Mouse (Mus musculus): ENCODE results near the gene Il13. TPM values are rescaled to one million over a fixed set of nuclear protein-coding genes. Genes with fewer than 3 reads are reported as not detected.

Il13 gene
- polyA plus RNA-seq, 1 experiment from 2014 or later = not detected

- Histone ChIP-seq H3K4me1 (replicated peaks; ENCODE audit: control insufficient read depth, insufficient read depth, low read length) (no peaks in the 10 kb centered on the region), H3K4me2 (replicated peaks; ENCODE audit: low read depth, low read length) (no peak overlapping the region), H3K9ac (ENCODE audit: low read depth, low read length) (no peak overlapping the region), H3K27me3 (ENCODE audit: control insufficient read depth, insufficient read depth, low read length) (no peaks in the 10 kb centered on the region), H3K27ac (ENCODE audit: low read depth, low read length) (no peak overlapping the region), H3K9me3 (ENCODE audit: control insufficient read depth, low read length) (no peaks in the 10 kb centered on the region), H3K36me3 (ENCODE audit: control insufficient read depth, insufficient read depth, low read length) (no peaks in the 10 kb centered on the region), H3K4me3 (ENCODE audit: low read depth, low read length) (no peak overlapping the region)
- DNase-seq (ENCODE audit: low spot score) = no peak
- WGBS = 97% methylated on average over 8 of the region's 8 CpGs
- ATAC-seq (ENCODE audit: low FRiP score) = no peak
Measured at GRCm38 (mm10) chr11:53615575-53615974, 18.9 kb downstream of the Il13 start.

DNA sequence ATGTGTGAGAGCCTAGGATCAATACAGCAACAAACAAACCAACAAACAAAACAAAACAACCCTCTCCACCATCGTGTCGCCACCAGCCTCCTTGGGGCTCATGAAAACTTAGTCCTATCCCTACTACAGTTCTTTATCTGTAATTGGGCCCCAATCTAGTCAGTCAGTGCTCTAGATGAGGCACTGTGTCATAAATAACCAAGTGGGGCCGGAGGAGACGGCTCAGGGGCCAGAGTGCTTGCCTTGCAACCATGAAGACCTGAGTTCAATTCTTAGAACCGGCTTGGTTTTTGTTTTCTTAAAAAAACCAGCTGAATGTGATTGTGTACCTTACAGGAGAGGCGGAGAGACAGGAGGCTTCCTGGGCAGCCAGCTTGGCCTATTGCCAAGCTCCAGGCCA is 19.3 kb downstream of the Il13 start:
- Histone ChIP-seq H3K36me3 (ENCODE audit: control insufficient read depth, insufficient read depth, low read length) (no peaks in the 10 kb centered on the region), H3K9ac (ENCODE audit: low read depth, low read length) (no peak overlapping the region), H3K4me3 (ENCODE audit: low read depth, low read length) (no peak overlapping the region), H3K27ac (ENCODE audit: low read depth, low read length) (no peak overlapping the region), H3K4me2 (replicated peaks; ENCODE audit: low read depth, low read length) (no peak overlapping the region), H3K27me3 (ENCODE audit: control insufficient read depth, insufficient read depth, low read length) (no peaks in the 10 kb centered on the region), H3K4me1 (replicated peaks; ENCODE audit: control insufficient read depth, insufficient read depth, low read length) (no peaks in the 10 kb centered on the region), H3K9me3 (ENCODE audit: control insufficient read depth, low read length) (no peaks in the 10 kb centered on the region)
- WGBS = 89% methylated on average over 6 of the region's 6 CpGs
- DNase-seq (ENCODE audit: low spot score) (no peak), ATAC-seq (ENCODE audit: low FRiP score) (no peak)

GRCm38 (mm10) chr11:53609672-53610071 is 24.8 kb downstream of the Il13 start:
- 89% methylated on average over 3 of the region's 3 CpGs for WGBS
- Histone ChIP-seq H3K4me2 (replicated peaks; ENCODE audit: low read depth, low read length) (no peak overlapping the region), H3K9ac (ENCODE audit: low read depth, low read length) (no peak overlapping the region), H3K27ac (ENCODE audit: low read depth, low read length) (no peak overlapping the region), H3K4me3 (ENCODE audit: low read depth, low read length) (no peak overlapping the region), H3K36me3 (ENCODE audit: control insufficient read depth, insufficient read depth, low read length) (no peaks in the 10 kb centered on the region), H3K9me3 (ENCODE audit: control insufficient read depth, low read length) (no peaks in the 10 kb centered on the region), H3K27me3 (ENCODE audit: control insufficient read depth, insufficient read depth, low read length) (no peaks in the 10 kb centered on the region), H3K4me1 (replicated peaks; ENCODE audit: control insufficient read depth, insufficient read depth, low read length) (no peaks in the 10 kb centered on the region; the same call in 1 of the 2 replicates)
- ATAC-seq (ENCODE audit: low FRiP score) = no peak
- no peak for DNase-seq (ENCODE audit: low spot score)

DNA sequence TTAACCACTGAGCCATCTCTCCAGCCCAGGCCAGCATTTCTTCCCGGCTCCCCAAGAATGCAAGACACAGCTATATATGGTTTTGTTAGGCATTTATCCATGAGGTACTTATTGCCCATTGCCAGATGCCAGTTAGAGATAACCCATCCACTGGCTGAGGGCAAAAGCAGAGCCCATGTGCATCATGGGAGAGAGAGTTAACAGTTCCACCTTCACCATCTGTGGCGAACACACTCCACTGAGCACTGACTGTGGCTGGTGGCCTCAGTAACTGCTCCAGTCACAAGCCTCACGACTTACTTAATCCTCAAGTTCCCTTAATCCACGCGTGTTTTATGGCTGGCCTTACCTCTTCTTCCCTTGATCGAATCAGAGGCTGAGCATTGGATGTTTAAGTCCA is 25.3 kb downstream of the Il13 start:
- Histone ChIP-seq H3K4me3 (ENCODE audit: low read depth, low read length) (no peak overlapping the region), H3K27ac (ENCODE audit: low read depth, low read length) (no peak overlapping the region), H3K27me3 (ENCODE audit: control insufficient read depth, insufficient read depth, low read length) (no peaks in the 10 kb centered on the region), H3K9me3 (ENCODE audit: control insufficient read depth, low read length) (no peaks in the 10 kb centered on the region), H3K9ac (ENCODE audit: low read depth, low read length) (no peak overlapping the region), H3K4me1 (replicated peaks; ENCODE audit: control insufficient read depth, insufficient read depth, low read length) (no peaks in the 10 kb centered on the region; the same call in 1 of the 2 replicates), H3K36me3 (ENCODE audit: control insufficient read depth, insufficient read depth, low read length) (no peaks in the 10 kb centered on the region), H3K4me2 (replicated peaks; ENCODE audit: low read depth, low read length) (no peak overlapping the region)
- ATAC-seq (ENCODE audit: low FRiP score) (no peak), DNase-seq (ENCODE audit: low spot score) (no peak)
- 84% methylated on average over 6 of the region's 6 CpGs for WGBS

DNA sequence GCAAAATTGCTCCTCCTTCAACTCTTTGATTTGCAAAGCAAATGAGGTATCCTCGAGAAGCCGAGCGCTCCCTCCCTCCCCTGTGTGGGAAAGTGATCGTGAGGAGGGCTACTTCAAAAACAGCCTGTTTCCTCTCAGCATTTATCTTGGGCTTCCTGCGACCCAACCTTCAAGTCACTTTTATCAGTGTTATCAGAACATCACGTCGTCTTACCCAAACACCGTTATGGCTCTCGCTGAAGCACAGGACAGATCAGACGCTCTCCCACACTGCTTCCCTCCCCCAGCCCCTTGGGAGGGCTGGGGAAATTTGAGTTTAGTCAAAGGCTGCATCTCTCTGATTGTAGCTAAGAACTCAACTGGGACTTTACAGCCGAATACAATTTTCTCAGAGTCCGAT is 28.9 kb downstream of the Il13 start:
- Histone ChIP-seq H3K36me3 (ENCODE audit: control insufficient read depth, insufficient read depth, low read length) (0 out of 2 replicates have a peak, but pooled peaks cover 3% of the 10 kb centered on the region), H3K27me3 (ENCODE audit: control insufficient read depth, insufficient read depth, low read length) (no peaks in the 10 kb centered on the region), H3K9ac (ENCODE audit: low read depth, low read length) (no peak overlapping the region), H3K4me3 (ENCODE audit: low read depth, low read length) (no peak overlapping the region), H3K27ac (ENCODE audit: low read depth, low read length) (no peak overlapping the region), H3K9me3 (ENCODE audit: control insufficient read depth, low read length) (no peaks in the 10 kb centered on the region), H3K4me2 (replicated peaks; ENCODE audit: low read depth, low read length) (no peak overlapping the region), H3K4me1 (replicated peaks; ENCODE audit: control insufficient read depth, insufficient read depth, low read length) (no peaks in the 10 kb centered on the region; the same call in 1 of the 2 replicates)
- no peak for ATAC-seq (ENCODE audit: low FRiP score)
- WGBS = 13% methylated on average over 12 of the region's 12 CpGs
- peak; percentile 14 for DNase-seq (ENCODE audit: low spot score)

DNA sequence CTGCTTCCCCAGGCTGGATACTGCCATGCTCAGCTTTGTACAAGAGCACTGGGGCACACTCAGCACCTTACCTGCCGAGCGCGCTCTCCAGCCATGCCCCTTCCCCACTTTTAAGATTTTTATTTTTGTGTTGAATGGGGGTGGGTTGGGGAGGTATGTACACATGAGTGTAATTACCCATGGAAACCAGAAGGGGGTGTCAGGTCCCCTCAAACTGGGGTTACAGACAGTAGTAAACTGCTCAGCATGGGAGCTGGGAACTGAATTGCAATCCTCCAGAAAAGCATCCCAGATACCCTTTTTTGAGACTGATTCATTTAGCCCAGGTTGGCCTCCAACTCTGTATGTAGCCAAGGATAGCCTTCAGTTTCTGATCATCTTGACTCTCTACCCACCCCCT is 29.5 kb downstream of the Il13 start:
- Histone ChIP-seq H3K4me2 (replicated peaks; ENCODE audit: low read depth, low read length) (no peak overlapping the region), H3K9me3 (ENCODE audit: control insufficient read depth, low read length) (no peaks in the 10 kb centered on the region), H3K9ac (ENCODE audit: low read depth, low read length) (no peak overlapping the region), H3K27ac (ENCODE audit: low read depth, low read length) (no peak overlapping the region), H3K36me3 (ENCODE audit: control insufficient read depth, insufficient read depth, low read length) (0 out of 2 replicates have a peak, but pooled peaks cover 3% of the 10 kb centered on the region), H3K27me3 (ENCODE audit: control insufficient read depth, insufficient read depth, low read length) (no peaks in the 10 kb centered on the region), H3K4me1 (replicated peaks; ENCODE audit: control insufficient read depth, insufficient read depth, low read length) (no peaks in the 10 kb centered on the region; the same call in 1 of the 2 replicates), H3K4me3 (ENCODE audit: low read depth, low read length) (no peak overlapping the region)
- 92% methylated on average over 3 of the region's 3 CpGs for WGBS
- ATAC-seq (ENCODE audit: low FRiP score) (no peak), DNase-seq (ENCODE audit: low spot score) (no peak)

GRCm38 (mm10) chr11:53591116-53591515 is 43.4 kb downstream of the Il13 start:
- Histone ChIP-seq H3K36me3 (ENCODE audit: control insufficient read depth, insufficient read depth, low read length) (peaks cover 7% of the 10 kb centered on the region; the same call in 1 of the 2 replicates), H3K27me3 (ENCODE audit: control insufficient read depth, insufficient read depth, low read length) (no peaks in the 10 kb centered on the region), H3K4me1 (replicated peaks; ENCODE audit: control insufficient read depth, insufficient read depth, low read length) (no peaks in the 10 kb centered on the region), H3K4me2 (replicated peaks; ENCODE audit: low read depth, low read length) (no peak overlapping the region), H3K4me3 (ENCODE audit: low read depth, low read length) (no peak overlapping the region), H3K9ac (ENCODE audit: low read depth, low read length) (no peak overlapping the region), H3K27ac (ENCODE audit: low read depth, low read length) (no peak overlapping the region), H3K9me3 (ENCODE audit: control insufficient read depth, low read length) (no peaks in the 10 kb centered on the region)
- ATAC-seq (ENCODE audit: low FRiP score) (no peak), DNase-seq (ENCODE audit: low spot score) (no peak)
- WGBS = 94% methylated on average over 5 of the region's 5 CpGs

- Histone ChIP-seq H3K4me3 (ENCODE audit: low read depth, low read length) (no peak overlapping the region), H3K27ac (ENCODE audit: low read depth, low read length) (no peak overlapping the region), H3K27me3 (ENCODE audit: control insufficient read depth, insufficient read depth, low read length) (no peaks in the 10 kb centered on the region), H3K36me3 (ENCODE audit: control insufficient read depth, insufficient read depth, low read length) (peaks cover 7% of the 10 kb centered on the region; the same call in 1 of the 2 replicates), H3K4me2 (replicated peaks; ENCODE audit: low read depth, low read length) (no peak overlapping the region), H3K4me1 (replicated peaks; ENCODE audit: control insufficient read depth, insufficient read depth, low read length) (no peaks in the 10 kb centered on the region), H3K9ac (ENCODE audit: low read depth, low read length) (no peak overlapping the region), H3K9me3 (ENCODE audit: control insufficient read depth, low read length) (no peaks in the 10 kb centered on the region)
- no peak for ATAC-seq (ENCODE audit: low FRiP score)
- DNase-seq (ENCODE audit: low spot score) = peak; percentile 73
- WGBS = 43% methylated on average over 15 of the region's 15 CpGs
Measured at GRCm38 (mm10) chr11:53590368-53590768, 44.1 kb downstream of the Il13 start.

DNA sequence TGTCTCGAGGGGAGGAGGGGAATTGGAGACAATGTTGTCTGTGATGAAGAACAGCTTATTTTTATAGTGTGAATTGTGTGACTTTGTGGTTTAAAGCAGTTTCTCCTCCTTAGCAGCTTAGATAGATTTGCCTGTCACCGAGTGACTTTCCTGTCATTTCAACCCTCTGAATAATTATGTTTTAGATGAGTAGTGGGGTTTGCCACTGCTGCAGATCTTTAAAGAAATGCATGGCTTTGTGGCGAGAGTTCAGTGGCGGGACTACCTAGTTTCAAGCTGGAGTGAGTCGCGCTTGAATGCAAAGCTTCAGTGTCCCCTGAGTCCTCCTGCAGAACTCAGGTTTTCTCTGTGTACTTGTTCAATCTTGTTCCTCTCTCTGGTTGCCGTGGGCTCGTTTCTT is 46.2 kb downstream of the Il13 start:
- no peak overlapping the region for H3K27ac ChIP-seq (ENCODE audit: low read depth, low read length)
- H3K9me3 ChIP-seq (ENCODE audit: control insufficient read depth, low read length) = no peaks in the 10 kb centered on the region
- no peak overlapping the region for H3K4me2 ChIP-seq (replicated peaks; ENCODE audit: low read depth, low read length)
- whole genome bisulfite sequencing = 86% methylated on average over 8 of the region's 8 CpGs
- no peak overlapping the region for H3K9ac ChIP-seq (ENCODE audit: low read depth, low read length)
- ATAC-seq (ENCODE audit: low FRiP score) (no peak), DNase-seq (ENCODE audit: low spot score) (no peak)
- H3K4me3 ChIP-seq (ENCODE audit: low read depth, low read length) = no peak overlapping the region
- 0 out of 2 replicates have a peak, but pooled peaks cover 2% of the 10 kb centered on the region for H3K36me3 ChIP-seq (ENCODE audit: control insufficient read depth, insufficient read depth, low read length)
- no peaks in the 10 kb centered on the region for H3K4me1 ChIP-seq (replicated peaks; ENCODE audit: control insufficient read depth, insufficient read depth, low read length)
- H3K27me3 ChIP-seq (ENCODE audit: control insufficient read depth, insufficient read depth, low read length) = no peaks in the 10 kb centered on the region

Measured in hindbrain, embryonic 11.5 days (tissue).